Mouse (Mus musculus): ENCODE measurements at regions not wholly inside any gene's neighbourhood (a gene's known extent, or its start where the extent isn't known, plus 50 kb on each side); places are given as distances from the start of the nearest gene placed in this dataset.
"Not testable (repeated sequence)": the region's sequence is repeated elsewhere in the genome, so short reads cannot be mapped to it uniquely, and the experiment has no call there.

- H3K36me3 ChIP-seq (replicated peaks; ENCODE audit: low read length): no peaks in the 10 kb centered on the region
These were observed 861.3 kb upstream of the Kirrel3 start for GRCm38 (mm10) chr9:33624378-33624777.

GRCm38 (mm10) chr9:33629731-33630473 is 855.8 kb upstream of the Kirrel3 start:
- no peak overlapping the region for H3K4me3 ChIP-seq (replicated peaks)

More at GRCm38 (mm10) chr9:33624378-33624777, 861.3 kb upstream of the Kirrel3 start:
- TF ChIP-seq GATA1 (IDR thresholded peaks at IDR 0.05; ENCODE audit: borderline replicate concordance, low read length): no peak
- TF ChIP-seq FLI1 (IDR thresholded peaks at IDR 0.05; ENCODE audit: low read length): no peak
- H3K4me3 ChIP-seq (replicated peaks): no peak overlapping the region
- H3K9me3 ChIP-seq: no peaks in the 10 kb centered on the region
- no peaks in the 10 kb centered on the region for H3K27me3 ChIP-seq (replicated peaks)
- no peaks in the 10 kb centered on the region for H3K4me1 ChIP-seq

GRCm38 (mm10) chr9:33662978-33663377 is 822.7 kb upstream of the Kirrel3 start:
- Histone ChIP-seq H3K27me3 (replicated peaks) (no peaks in the 10 kb centered on the region), H3K4me1 (no peaks in the 10 kb centered on the region), H3K36me3 (replicated peaks; ENCODE audit: low read length) (no peaks in the 10 kb centered on the region), H3K4me3 (replicated peaks) (no peak overlapping the region), H3K9me3 (no peaks in the 10 kb centered on the region)
- no peak for TF ChIP-seq FLI1 (IDR thresholded peaks at IDR 0.05; ENCODE audit: low read length)
- TF ChIP-seq GATA1 (IDR thresholded peaks at IDR 0.05; ENCODE audit: borderline replicate concordance, low read length): no peak

More at GRCm38 (mm10) chr9:33629731-33630473, 855.8 kb upstream of the Kirrel3 start:
- Histone ChIP-seq H3K4me1 (no peaks in the 10 kb centered on the region), H3K9me3 (no peaks in the 10 kb centered on the region), H3K27me3 (replicated peaks) (no peaks in the 10 kb centered on the region), H3K36me3 (replicated peaks; ENCODE audit: low read length) (no peaks in the 10 kb centered on the region)
- no peak for TF ChIP-seq GATA1 (IDR thresholded peaks at IDR 0.05; ENCODE audit: borderline replicate concordance, low read length)
- TF ChIP-seq FLI1 (IDR thresholded peaks at IDR 0.05; ENCODE audit: low read length): no peak

- TF ChIP-seq GATA1 (IDR thresholded peaks at IDR 0.05; ENCODE audit: borderline replicate concordance, low read length): no peak
- TF ChIP-seq FLI1 (IDR thresholded peaks at IDR 0.05; ENCODE audit: low read length): no peak
- Histone ChIP-seq H3K4me3 (replicated peaks) (no peak overlapping the region), H3K9me3 (no peaks in the 10 kb centered on the region), H3K36me3 (replicated peaks; ENCODE audit: low read length) (no peaks in the 10 kb centered on the region), H3K27me3 (replicated peaks) (no peaks in the 10 kb centered on the region), H3K4me1 (no peaks in the 10 kb centered on the region)
These were observed 804.6 kb upstream of the Kirrel3 start for GRCm38 (mm10) chr9:33681129-33681528.

- Histone ChIP-seq H3K36me3 (replicated peaks; ENCODE audit: low read length) (no peaks in the 10 kb centered on the region), H3K9me3 (no peaks in the 10 kb centered on the region), H3K4me1 (no peaks in the 10 kb centered on the region), H3K27me3 (replicated peaks) (no peaks in the 10 kb centered on the region), H3K4me3 (replicated peaks) (no peak overlapping the region)
- TF ChIP-seq FLI1 (IDR thresholded peaks at IDR 0.05; ENCODE audit: low read length) (no peak), GATA1 (IDR thresholded peaks at IDR 0.05; ENCODE audit: borderline replicate concordance, low read length) (no peak)
These were observed 794.0 kb upstream of the Kirrel3 start for GRCm38 (mm10) chr9:33691731-33692130.

- no peak for TF ChIP-seq GATA1 (IDR thresholded peaks at IDR 0.05; ENCODE audit: borderline replicate concordance, low read length)
- TF ChIP-seq FLI1 (IDR thresholded peaks at IDR 0.05; ENCODE audit: low read length): no peak
- no peak overlapping the region for H3K4me3 ChIP-seq (replicated peaks)
- no peaks in the 10 kb centered on the region for H3K4me1 ChIP-seq
- no peaks in the 10 kb centered on the region for H3K27me3 ChIP-seq (replicated peaks)
- no peaks in the 10 kb centered on the region for H3K9me3 ChIP-seq
- no peaks in the 10 kb centered on the region for H3K36me3 ChIP-seq (replicated peaks; ENCODE audit: low read length)
These were observed 768.1 kb upstream of the Kirrel3 start for GRCm38 (mm10) chr9:33717614-33718013.

GRCm38 (mm10) chr9:33724811-33725210 is 760.9 kb upstream of the Kirrel3 start:
- Histone ChIP-seq H3K36me3 (replicated peaks; ENCODE audit: low read length) (no peaks in the 10 kb centered on the region), H3K9me3 (no peaks in the 10 kb centered on the region), H3K4me3 (replicated peaks) (no peak overlapping the region), H3K4me1 (no peaks in the 10 kb centered on the region), H3K27me3 (replicated peaks) (no peaks in the 10 kb centered on the region)
- TF ChIP-seq FLI1 (IDR thresholded peaks at IDR 0.05; ENCODE audit: low read length) (no peak), GATA1 (IDR thresholded peaks at IDR 0.05; ENCODE audit: borderline replicate concordance, low read length) (no peak)

GRCm38 (mm10) chr9:33728058-33728457 is 757.6 kb upstream of the Kirrel3 start:
- H3K36me3 ChIP-seq (replicated peaks; ENCODE audit: low read length); H3K4me3 ChIP-seq (replicated peaks); H3K4me1 ChIP-seq; H3K27me3 ChIP-seq (replicated peaks); H3K9me3 ChIP-seq: not testable (repeated sequence)

GRCm38 (mm10) chr9:33760701-33761100 is 725.0 kb upstream of the Kirrel3 start:
- no peaks in the 10 kb centered on the region for H3K36me3 ChIP-seq (replicated peaks; ENCODE audit: low read length)
- peaks cover 4% of the 10 kb centered on the region; the same call in 1 of the 2 replicates for H3K9me3 ChIP-seq
- no peaks in the 10 kb centered on the region for H3K27me3 ChIP-seq (replicated peaks)
- TF ChIP-seq FLI1 (IDR thresholded peaks at IDR 0.05; ENCODE audit: low read length) (no peak), GATA1 (IDR thresholded peaks at IDR 0.05; ENCODE audit: borderline replicate concordance, low read length) (no peak)
- H3K4me3 ChIP-seq (replicated peaks): no peak overlapping the region
- H3K4me1 ChIP-seq: no peaks in the 10 kb centered on the region

- no peaks in the 10 kb centered on the region for H3K4me1 ChIP-seq
- no peaks in the 10 kb centered on the region for H3K9me3 ChIP-seq
- no peak for TF ChIP-seq GATA1 (IDR thresholded peaks at IDR 0.05; ENCODE audit: borderline replicate concordance, low read length)
- TF ChIP-seq FLI1 (IDR thresholded peaks at IDR 0.05; ENCODE audit: low read length): no peak
- no peak overlapping the region for H3K4me3 ChIP-seq (replicated peaks)
- no peaks in the 10 kb centered on the region for H3K36me3 ChIP-seq (replicated peaks; ENCODE audit: low read length)
- H3K27me3 ChIP-seq (replicated peaks): no peaks in the 10 kb centered on the region
These were observed 719.5 kb upstream of the Kirrel3 start for GRCm38 (mm10) chr9:33766235-33766634.
